Mouse (Mus musculus) embryonic fibroblast, embryonic 13.5 days (primary cell): ENCODE measurements around the gene Ptprd. TPM values are rescaled to one million over a fixed set of nuclear protein-coding genes. Genes with fewer than 3 reads are reported as not detected.

Experiments
- H3K27ac ChIP-seq: 2 replicates; pipeline ENCODE4 v1.5.1; 2012; ENCODE audit warnings: low read length, control low read depth, inconsistent platforms; ENCODE audit not compliant: insufficient read depth
- H3K4me1 ChIP-seq: 2 replicates; pipeline ENCODE4 v1.6.1; 2011; ENCODE audit warnings: low read length; ENCODE audit not compliant: control insufficient read depth, insufficient read depth
- H3K4me3 ChIP-seq: 2 replicates; pipeline ENCODE4 v1.5.1; 2011; ENCODE audit warnings: mild to moderate bottlenecking, control low read depth, low read length; ENCODE audit not compliant: insufficient read depth
- CTCF ChIP-seq: IDR thresholded peaks from 2 replicates; pipeline ENCODE4 v1.5.1; 2011; ENCODE audit warnings: mild to moderate bottlenecking, control low read depth, low read length, moderate library complexity, borderline replicate concordance; ENCODE audit not compliant: insufficient read depth
- POLR2A ChIP-seq: IDR thresholded peaks from 2 replicates; pipeline ENCODE4 v1.6.1; 2011; ENCODE audit warnings: low read depth, mild to moderate bottlenecking, control low read depth, low read length, moderate library complexity
- polyA plus RNA-seq: library from polyadenylated mRNA; stranded (reverse); fragments of >200 nt; gene quantifications from 2 replicates; pipeline ENCODE4 v1.2.4, GENCODE M21; 2011; ENCODE audit warnings: low read depth; ENCODE audit not compliant: missing spikeins, insufficient read length

Ptprd gene
- polyA plus RNA-seq, 1 experiment, result 39.3 TPM

DNA sequence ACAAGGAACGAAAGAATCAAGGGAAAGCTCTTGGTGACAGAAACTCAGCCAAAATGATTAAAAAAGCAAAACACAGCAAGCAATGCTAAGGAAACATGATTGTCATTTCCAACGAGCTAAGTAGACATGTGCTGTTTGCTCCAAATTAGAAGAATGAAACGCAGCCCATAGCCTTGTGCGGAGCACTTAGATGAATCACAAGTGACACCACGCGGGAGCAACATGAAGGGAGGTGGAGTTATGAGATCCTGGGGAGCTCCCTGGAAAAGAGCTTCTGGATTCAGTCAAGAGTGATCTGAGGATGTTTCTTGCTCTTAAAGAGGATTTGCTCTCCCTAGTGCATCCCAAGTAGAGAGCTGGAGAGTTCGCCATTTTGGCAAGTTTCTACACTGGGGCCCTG lies 1590.0 kb downstream of the Ptprd start:
- Histone ChIP-seq H3K4me3 (no peak overlapping the region), H3K27ac (no peak overlapping the region), H3K4me1 (no peaks in the 10 kb centered on the region)
- TF ChIP-seq POLR2A (no peak), CTCF (no peak)

DNA sequence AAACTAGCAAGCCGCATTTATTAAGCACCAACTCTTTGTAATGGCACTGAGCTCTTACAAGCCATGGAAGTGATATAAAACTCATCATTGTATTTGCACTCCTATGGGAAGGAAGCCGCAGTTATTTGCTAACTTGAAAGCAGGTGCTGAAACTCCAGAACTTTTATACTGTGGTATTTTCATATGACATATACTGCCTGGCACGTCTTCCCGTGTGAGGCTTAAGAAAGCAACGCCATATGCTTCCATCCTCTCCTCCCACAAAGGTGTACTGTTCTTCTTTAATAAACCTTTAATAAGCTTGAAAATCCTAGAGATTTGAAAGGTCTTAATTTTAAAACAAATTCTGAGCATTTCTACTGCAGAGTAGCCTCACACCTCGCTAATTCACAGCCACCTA lies 1595.1 kb downstream of the Ptprd start:
- Histone ChIP-seq H3K27ac (no peak overlapping the region), H3K4me1 (no peaks in the 10 kb centered on the region), H3K4me3 (no peak overlapping the region)
- no peak for TF ChIP-seq POLR2A
- TF ChIP-seq CTCF, result no peak

DNA sequence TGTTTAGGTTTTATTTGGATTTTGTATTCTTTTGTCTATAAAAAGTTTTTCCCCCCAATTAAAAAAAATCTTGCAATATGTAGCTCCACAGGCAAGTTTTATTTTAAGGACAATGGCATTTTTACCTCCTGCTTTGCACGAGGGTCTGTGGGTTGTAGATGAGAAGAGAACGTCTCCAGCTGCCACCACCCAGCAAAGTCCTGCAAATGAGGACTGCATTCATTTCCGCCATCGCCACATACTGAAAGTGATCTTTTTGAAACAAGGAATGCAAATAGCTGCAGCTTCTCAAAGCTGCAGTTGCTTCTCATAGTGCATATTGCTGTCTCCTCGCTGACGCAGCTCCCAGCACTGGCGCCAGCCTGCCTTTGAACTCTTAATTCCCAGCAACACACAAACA lies 1603.5 kb downstream of the Ptprd start:
- no peak overlapping the region for H3K4me3 ChIP-seq
- no peak overlapping the region for H3K27ac ChIP-seq
- no peaks in the 10 kb centered on the region for H3K4me1 ChIP-seq
- TF ChIP-seq CTCF, result no peak
- no peak for TF ChIP-seq POLR2A

DNA sequence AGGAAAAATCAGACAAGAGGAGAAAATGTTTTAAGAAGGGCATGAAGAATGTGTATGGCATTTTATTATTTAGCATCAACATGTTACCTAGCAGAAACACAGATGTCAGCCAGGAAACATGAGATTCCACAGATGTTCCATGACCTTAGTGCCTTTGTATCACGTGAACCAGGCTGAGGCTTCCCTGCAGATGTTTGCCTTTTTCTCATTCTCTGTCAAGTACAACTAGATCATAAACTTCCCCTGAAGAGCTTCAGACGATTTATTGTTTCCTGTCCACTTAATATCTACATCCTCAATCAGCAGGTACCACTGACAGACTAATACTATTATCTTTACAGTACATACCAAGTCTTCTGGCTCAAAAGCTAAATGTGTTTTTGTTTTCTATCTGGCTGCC lies 1605.0 kb downstream of the Ptprd start:
- Histone ChIP-seq H3K4me1 (no peaks in the 10 kb centered on the region), H3K27ac (no peak overlapping the region), H3K4me3 (no peak overlapping the region)
- TF ChIP-seq CTCF (no peak), POLR2A (no peak)

DNA sequence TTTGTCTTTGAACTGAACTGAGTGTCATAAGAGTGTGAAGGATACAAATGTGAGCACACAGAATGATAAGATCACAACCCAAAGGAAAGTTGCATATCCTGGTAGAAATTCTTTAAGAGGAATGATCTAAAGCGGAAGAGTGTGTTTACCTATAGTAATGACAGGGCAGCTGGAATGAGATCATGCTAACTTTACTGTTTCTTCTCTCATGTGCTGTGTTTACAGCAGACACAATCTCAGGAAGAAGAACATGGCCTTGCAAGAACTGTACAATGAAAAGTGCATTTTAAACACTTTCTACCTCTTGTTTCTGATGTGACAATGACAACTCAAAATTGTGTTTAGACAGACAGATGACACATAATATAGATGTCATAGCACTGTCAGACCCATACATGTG lies 1621.0 kb downstream of the Ptprd start:
- no peaks in the 10 kb centered on the region for H3K4me1 ChIP-seq
- H3K4me3 ChIP-seq, result no peak overlapping the region
- H3K27ac ChIP-seq, result no peak overlapping the region
- TF ChIP-seq POLR2A (no peak), CTCF (no peak)

DNA sequence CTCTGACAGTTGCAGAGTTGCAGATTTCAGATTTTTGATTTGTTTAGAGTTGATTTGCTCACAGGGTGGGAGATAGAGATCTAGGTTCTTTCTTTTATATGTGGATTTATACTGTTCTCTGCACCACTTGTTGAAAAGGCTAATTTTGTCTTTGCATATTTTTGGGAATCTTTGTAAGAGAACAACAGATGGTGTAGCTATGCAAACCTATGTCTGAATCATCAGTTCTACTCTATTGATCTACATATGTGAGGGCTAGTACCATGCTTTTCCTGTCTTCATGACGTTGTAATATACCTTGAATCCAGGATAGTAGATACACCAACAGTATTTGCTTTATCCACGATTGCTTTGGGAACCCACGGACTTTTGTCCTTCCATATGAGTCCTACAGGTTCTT lies 1628.7 kb downstream of the Ptprd start:
- H3K27ac ChIP-seq, result no peak overlapping the region
- H3K4me1 ChIP-seq, result no peaks in the 10 kb centered on the region
- no peak for TF ChIP-seq POLR2A
- no peak for TF ChIP-seq CTCF
- H3K4me3 ChIP-seq, result no peak overlapping the region

DNA sequence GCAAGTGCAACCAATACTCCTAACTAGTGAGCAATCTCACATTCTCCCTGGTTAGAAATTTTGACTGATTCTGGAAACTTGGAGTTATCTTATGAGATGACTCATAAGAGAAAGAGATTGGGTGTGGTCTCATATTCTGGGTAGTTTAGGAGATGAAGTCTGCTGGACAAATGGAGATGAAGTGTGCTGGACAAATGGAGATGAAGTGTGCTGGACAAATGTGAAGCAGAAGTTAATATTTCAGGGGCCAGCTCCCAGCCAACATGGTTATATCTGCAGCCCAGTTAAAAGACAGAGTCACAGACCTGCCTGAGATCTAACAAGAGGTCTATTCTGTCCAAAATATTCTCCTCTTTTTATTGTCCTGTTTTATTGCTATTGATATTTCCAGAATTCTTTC lies 1645.8 kb downstream of the Ptprd start:
- Histone ChIP-seq H3K4me1 (no peaks in the 10 kb centered on the region), H3K27ac (no peak overlapping the region), H3K4me3 (no peak overlapping the region)
- no peak for TF ChIP-seq CTCF
- no peak for TF ChIP-seq POLR2A

DNA sequence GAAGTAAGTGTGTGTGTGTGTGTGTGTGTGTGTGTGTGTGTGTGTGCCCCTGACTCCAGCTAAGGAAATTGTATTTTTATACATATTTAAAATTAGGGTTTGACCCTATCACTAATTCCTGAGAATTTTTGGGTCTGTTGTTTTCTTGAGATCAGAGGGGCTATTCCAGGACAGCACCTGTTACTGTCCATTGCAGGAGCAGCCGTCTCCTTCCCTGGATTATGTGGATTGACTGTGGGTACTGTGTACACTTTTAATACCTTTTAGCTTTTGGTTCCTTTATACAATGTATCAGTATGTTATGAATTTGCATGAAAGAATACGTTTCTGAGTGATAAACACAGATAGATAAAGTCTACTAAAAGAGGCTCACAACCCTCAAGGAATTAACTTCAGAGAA lies 1670.0 kb downstream of the Ptprd start:
- H3K4me3 ChIP-seq, result no peak overlapping the region
- no peaks in the 10 kb centered on the region for H3K4me1 ChIP-seq
- TF ChIP-seq CTCF (no peak), POLR2A (no peak)
- no peak overlapping the region for H3K27ac ChIP-seq

DNA sequence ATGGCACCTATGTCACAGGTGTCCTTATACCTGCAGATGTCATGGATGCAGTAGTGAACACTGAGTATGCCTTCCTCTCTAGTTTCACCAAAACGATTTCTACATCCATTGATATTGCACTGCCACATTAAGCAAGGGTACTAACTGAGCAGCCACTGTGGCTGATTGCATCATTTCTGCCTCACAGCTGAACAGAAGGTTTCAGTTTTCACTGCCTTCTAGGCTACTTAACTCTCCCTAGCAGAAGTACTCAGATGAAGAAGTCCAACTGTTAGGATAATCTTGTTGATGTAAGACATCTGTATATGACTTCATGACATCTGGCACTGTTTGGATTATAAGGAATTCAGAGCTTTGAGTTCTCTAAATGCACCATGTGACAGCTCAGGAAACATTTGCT lies 1678.8 kb downstream of the Ptprd start:
- no peaks in the 10 kb centered on the region; the same call in 1 of the 2 replicates for H3K4me1 ChIP-seq
- no peak overlapping the region for H3K27ac ChIP-seq
- H3K4me3 ChIP-seq, result no peak overlapping the region
- TF ChIP-seq CTCF (no peak), POLR2A (no peak)

DNA sequence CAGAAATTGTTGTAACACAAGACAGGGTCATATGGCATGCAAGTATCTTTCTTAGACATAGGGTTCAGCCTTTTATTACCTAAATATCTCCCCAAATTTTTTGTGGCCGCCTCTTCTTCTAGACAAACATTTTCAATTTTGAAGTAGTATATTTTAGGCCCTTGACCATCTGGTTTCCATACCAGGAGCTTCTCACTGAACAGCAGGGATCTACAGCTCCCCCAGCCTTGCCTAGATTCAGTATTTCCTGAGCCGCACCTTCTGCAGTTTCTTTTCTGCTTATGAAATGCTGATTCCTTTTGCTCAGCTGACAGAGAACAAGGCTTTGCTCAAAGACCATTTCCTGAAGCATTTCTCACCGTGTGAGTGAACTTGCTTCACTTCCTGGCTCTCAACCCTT lies 1686.5 kb downstream of the Ptprd start:
- Histone ChIP-seq H3K4me3 (no peak overlapping the region), H3K4me1 (no peaks in the 10 kb centered on the region), H3K27ac (no peak overlapping the region)
- TF ChIP-seq CTCF (no peak), POLR2A (no peak)

DNA sequence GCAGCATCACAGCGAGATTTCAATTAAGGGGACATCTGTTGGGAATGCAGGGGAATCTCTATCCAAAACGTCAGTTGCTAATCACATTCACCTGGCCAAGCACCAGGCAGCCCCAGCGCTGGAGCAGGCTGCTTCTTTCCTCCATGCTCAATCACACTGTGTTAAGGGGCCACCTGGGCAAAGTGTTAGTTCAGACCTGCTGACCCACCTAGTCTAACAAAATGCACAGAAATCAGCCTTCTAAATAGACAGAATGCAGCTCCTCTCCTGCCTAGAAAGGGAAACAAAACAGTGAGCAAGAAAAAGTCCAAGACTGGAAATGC lies 1708.5 kb downstream of the Ptprd start:
- no peak overlapping the region for H3K4me3 ChIP-seq
- no peak overlapping the region for H3K27ac ChIP-seq
- H3K4me1 ChIP-seq, result no peaks in the 10 kb centered on the region
- TF ChIP-seq POLR2A (no peak), CTCF (no peak)
